Mouse (Mus musculus): ENCODE results near the gene Slc22a18. TPM values are rescaled to one million over a fixed set of nuclear protein-coding genes. Genes with fewer than 3 reads are reported as not detected.

Slc22a18 gene
- polyA plus RNA-seq, 1 experiment from 2014 or later: 1.6 TPM

- Histone ChIP-seq H3K4me1 (peaks cover 14% of the 10 kb centered on the region), H3K27me3 (peaks cover 59% of the 10 kb centered on the region), H3K27ac (no peak overlapping the region; the same call in 1 of the 2 replicates), H3K9me3 (no peaks in the 10 kb centered on the region), H3K4me3 (peak overlapping the region; percentile 38), H3K9ac (peak overlapping the region; percentile 61), H3K4me2 (replicated peaks) (peak overlapping the region; percentile 64), H3K36me3 (no peaks in the 10 kb centered on the region)
- ATAC-seq (ENCODE audit: insufficient number of reproducible peaks, insufficient read depth, low FRiP score, low TSS enrichment): no peak
- WGBS: 5% methylated on average over 47 of the region's 53 CpGs
Measured at GRCm38 (mm10) chr7:143445651-143446460, 27.7 kb upstream of the Slc22a18 start.

GRCm38 (mm10) chr7:143447130-143447529 is 26.4 kb upstream of the Slc22a18 start:
- Histone ChIP-seq H3K9ac (no peak overlapping the region), H3K4me3 (no peak overlapping the region), H3K4me2 (replicated peaks) (no peak overlapping the region), H3K27me3 (peaks cover 57% of the 10 kb centered on the region), H3K36me3 (no peaks in the 10 kb centered on the region), H3K27ac (no peak overlapping the region), H3K4me1 (peaks cover 14% of the 10 kb centered on the region), H3K9me3 (no peaks in the 10 kb centered on the region)
- WGBS: 80% methylated on average over 2 of the region's 2 CpGs
- ATAC-seq (ENCODE audit: insufficient number of reproducible peaks, insufficient read depth, low FRiP score, low TSS enrichment): no peak

DNA sequence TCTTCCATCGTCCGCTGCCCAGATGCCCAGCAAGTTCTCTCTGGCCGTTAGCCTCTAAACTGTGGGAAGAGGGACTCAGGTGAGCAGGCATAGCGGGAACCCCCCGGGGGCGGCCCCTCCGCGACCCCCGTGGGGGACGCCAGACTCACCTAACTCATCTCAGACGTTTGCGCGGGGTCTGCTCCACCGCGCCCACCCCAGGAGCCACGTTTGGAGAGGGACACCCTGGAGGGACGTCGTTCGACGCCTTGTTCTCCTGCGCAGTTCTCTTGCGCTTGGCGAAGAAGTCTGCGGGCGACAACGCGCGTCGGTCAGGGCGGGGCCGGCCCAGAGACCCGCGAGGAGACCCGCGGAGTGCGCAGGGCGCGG is 14.6 kb upstream of the Slc22a18 start:
- peak overlapping the region; percentile 82 for H3K9ac ChIP-seq
- 0 out of 2 replicates have a peak, but pooled peaks cover 3% of the 10 kb centered on the region for H3K36me3 ChIP-seq
- H3K9me3 ChIP-seq: peaks cover 26% of the 10 kb centered on the region
- H3K4me2 ChIP-seq (replicated peaks): peak overlapping the region; percentile 56
- 0 out of 2 replicates have a peak, but pooled peaks cover 4% of the 10 kb centered on the region for H3K27me3 ChIP-seq
- H3K27ac ChIP-seq: peak overlapping the region; percentile 88
- ATAC-seq (ENCODE audit: insufficient number of reproducible peaks, insufficient read depth, low FRiP score, low TSS enrichment): no peak
- WGBS: 28% methylated on average over 38 of the region's 38 CpGs
- peaks cover 8% of the 10 kb centered on the region for H3K4me1 ChIP-seq
- peak overlapping the region; percentile 64 for H3K4me3 ChIP-seq

DNA sequence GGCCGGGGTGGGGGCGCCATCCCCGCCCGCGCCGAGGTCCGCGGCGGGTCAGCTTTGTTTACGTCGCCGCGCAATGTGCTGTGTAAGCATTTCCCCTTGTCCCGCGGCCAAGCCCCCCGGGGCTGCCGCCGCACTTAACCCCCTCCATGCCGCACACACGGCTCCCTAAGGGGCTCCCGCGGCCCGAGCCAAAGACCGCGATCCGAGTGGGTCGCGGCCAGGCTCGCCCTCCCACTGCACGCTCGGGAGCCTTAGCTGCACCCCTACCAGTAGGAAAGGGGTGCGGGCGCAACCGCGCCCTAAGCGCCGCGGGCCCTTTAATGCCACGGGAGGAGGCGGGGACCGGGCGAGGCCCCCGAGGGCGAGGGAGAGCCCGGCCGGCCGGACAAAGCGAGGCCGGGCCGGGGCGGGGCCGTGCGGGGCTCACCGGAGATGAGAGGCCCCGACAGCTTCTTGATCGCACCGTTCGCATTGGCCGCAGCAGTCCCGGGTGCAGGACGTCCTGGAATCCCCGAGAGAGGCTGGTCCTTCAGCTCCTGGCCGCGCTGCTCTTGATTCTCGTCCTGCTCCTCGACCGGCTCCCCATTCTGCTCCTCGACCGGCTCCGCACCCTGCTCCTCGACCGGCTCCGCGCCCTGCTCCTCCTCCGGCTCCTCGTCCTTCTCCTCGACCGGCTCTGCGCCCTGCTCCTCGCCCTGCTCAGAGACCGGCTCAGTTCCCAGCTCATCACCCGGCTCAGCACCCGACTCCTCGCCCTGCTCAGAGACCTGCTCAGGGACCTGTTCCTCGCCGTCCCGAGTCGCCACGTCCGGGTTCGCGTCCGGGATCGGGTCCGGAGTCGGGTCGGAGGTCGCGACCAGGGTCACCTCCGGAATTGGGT is 14.0 kb upstream of the Slc22a18 start:
- 0 out of 2 replicates have a peak, but pooled peaks cover 4% of the 10 kb centered on the region for H3K27me3 ChIP-seq
- peaks cover 14% of the 10 kb centered on the region for H3K4me1 ChIP-seq
- ATAC-seq (ENCODE audit: insufficient number of reproducible peaks, insufficient read depth, low FRiP score, low TSS enrichment): no peak
- H3K27ac ChIP-seq: peak overlapping the region; percentile 88
- H3K36me3 ChIP-seq: 0 out of 2 replicates have a peak, but pooled peaks cover 3% of the 10 kb centered on the region
- WGBS: 31% methylated on average over 95 of the region's 100 CpGs
- peak overlapping the region; percentile 82 for H3K9ac ChIP-seq
- H3K4me3 ChIP-seq: peak overlapping the region; percentile 64
- H3K4me2 ChIP-seq (replicated peaks): peak overlapping the region; percentile 56
- peaks cover 26% of the 10 kb centered on the region for H3K9me3 ChIP-seq

- H3K9me3 ChIP-seq: peaks cover 26% of the 10 kb centered on the region
- H3K27ac ChIP-seq: peak overlapping the region; percentile 88
- peaks cover 17% of the 10 kb centered on the region for H3K4me1 ChIP-seq
- peak overlapping the region; percentile 64 for H3K4me3 ChIP-seq
- 35% methylated on average over 58 of the region's 60 CpGs for WGBS
- H3K4me2 ChIP-seq (replicated peaks): peak overlapping the region; percentile 56
- peak overlapping the region; percentile 82 for H3K9ac ChIP-seq
- 0 out of 2 replicates have a peak, but pooled peaks cover 3% of the 10 kb centered on the region for H3K36me3 ChIP-seq
- ATAC-seq (ENCODE audit: insufficient number of reproducible peaks, insufficient read depth, low FRiP score, low TSS enrichment): no peak
- H3K27me3 ChIP-seq: 0 out of 2 replicates have a peak, but pooled peaks cover 4% of the 10 kb centered on the region
Measured at GRCm38 (mm10) chr7:143460217-143460834, 13.2 kb upstream of the Slc22a18 start.

DNA sequence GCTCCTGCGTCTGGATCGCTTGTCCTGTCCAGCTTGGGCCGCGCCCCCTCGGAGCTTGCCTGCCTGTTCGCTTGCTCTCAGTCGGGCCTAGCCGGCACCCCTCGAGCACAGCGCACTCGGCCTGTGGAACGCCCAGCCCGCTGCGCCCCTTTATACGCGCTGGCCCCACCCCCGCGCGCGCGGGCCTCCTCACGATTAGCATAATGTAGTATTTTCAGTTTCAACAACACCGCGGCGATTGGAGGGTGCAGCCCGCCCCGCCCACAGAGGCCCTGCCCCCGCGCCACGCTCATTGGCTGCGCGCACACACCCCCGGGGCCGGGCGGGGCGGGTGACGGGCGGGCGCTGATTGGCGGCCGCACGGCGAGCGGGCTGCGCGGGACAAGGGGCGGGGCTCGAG is 12.7 kb upstream of the Slc22a18 start, which contains the start of gene Cdkn1c:
Gene Cdkn1c, minus strand, starts transcription at position 177 of the 400 bp plus-strand sequence.
- Histone ChIP-seq H3K9ac (peak within 1 kb of the TSS; percentile 82), H3K4me2 (replicated peaks) (peak within 1 kb of the TSS; percentile 56), H3K4me3 (peak within 1 kb of the TSS; percentile 64), H3K36me3 (0 out of 2 replicates have a peak, but pooled peaks cover 3% of the 10 kb centered on the region), H3K27ac (peak within 1 kb of the TSS; percentile 88), H3K4me1 (peaks cover 20% of the 10 kb centered on the region), H3K9me3 (peaks cover 26% of the 10 kb centered on the region), H3K27me3 (0 out of 2 replicates have a peak, but pooled peaks cover 4% of the 10 kb centered on the region)
- ATAC-seq (ENCODE audit: insufficient number of reproducible peaks, insufficient read depth, low FRiP score, low TSS enrichment): peak; percentile 83
- WGBS: 37% methylated on average over 48 of the region's 48 CpGs

DNA sequence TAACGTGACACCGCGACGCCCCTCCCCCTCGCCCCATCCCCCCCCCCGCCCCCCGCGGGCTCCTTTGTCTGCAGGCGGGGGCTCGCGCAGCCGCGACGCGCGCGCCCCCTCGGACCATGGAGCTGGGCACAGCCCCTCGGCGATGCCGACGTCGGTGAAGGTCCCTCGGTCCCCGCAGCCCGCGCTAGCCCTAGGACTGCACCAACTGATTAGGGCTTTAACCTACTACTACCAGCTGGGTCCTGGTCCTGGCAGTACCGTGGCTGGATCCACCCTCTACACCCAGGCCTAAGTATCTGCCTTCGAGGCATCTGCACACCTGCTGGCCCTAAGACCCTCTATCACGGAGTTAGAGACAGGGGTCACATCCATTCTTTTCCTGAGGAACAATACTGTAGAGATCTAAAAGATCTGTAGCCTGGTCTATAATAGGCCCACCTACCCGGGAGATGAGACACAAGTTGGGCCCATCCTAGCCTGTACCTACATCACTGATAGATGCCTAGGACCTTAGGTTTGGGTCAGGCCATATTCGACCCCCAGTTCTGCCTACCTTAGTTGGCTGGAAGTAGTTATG is 12.2 kb upstream of the Slc22a18 start:
- Histone ChIP-seq H3K9ac (no peak overlapping the region), H3K4me2 (replicated peaks) (peak overlapping the region; percentile 35), H3K9me3 (peaks cover 26% of the 10 kb centered on the region), H3K36me3 (0 out of 2 replicates have a peak, but pooled peaks cover 3% of the 10 kb centered on the region), H3K4me1 (peaks cover 20% of the 10 kb centered on the region), H3K27me3 (0 out of 2 replicates have a peak, but pooled peaks cover 4% of the 10 kb centered on the region), H3K4me3 (peak overlapping the region; percentile 64; the same call in 1 of the 2 replicates), H3K27ac (peak overlapping the region; percentile 30)
- peak; percentile 53 for ATAC-seq (ENCODE audit: insufficient number of reproducible peaks, insufficient read depth, low FRiP score, low TSS enrichment)
- WGBS: 41% methylated on average over 18 of the region's 32 CpGs

DNA sequence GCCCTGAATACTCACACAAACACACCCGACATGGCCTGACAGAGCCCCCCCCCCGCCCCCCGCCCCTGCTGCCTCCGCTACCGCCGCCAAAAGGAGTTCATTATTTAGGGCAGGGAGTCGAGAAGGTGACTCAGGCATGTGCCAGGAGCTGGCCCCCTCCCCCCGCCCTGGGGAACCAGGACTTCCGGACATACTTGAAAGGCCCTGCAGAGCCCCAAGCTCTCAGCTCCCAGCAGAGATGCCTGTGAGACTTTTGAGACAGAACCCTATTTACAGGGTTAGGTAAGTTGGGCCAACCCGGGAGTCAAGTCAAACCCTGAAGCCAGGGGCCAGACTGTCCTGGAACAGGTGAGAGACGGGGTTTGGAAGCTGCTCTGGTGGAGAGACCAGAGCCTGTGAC is 11.6 kb upstream of the Slc22a18 start:
- Histone ChIP-seq H3K9me3 (peaks cover 26% of the 10 kb centered on the region), H3K4me2 (replicated peaks) (peak overlapping the region; percentile 35; the same call in 1 of the 2 replicates), H3K27ac (peak overlapping the region; percentile 30), H3K27me3 (0 out of 2 replicates have a peak, but pooled peaks cover 1% of the 10 kb centered on the region), H3K36me3 (0 out of 2 replicates have a peak, but pooled peaks cover 3% of the 10 kb centered on the region), H3K4me3 (no peak overlapping the region), H3K4me1 (peaks cover 20% of the 10 kb centered on the region), H3K9ac (no peak overlapping the region)
- no peak for ATAC-seq (ENCODE audit: insufficient number of reproducible peaks, insufficient read depth, low FRiP score, low TSS enrichment)
- 46% methylated on average over 11 of the region's 11 CpGs for WGBS

GRCm38 (mm10) chr7:143462516-143462915 is 11.0 kb upstream of the Slc22a18 start:
- Histone ChIP-seq H3K4me1 (peaks cover 26% of the 10 kb centered on the region), H3K9me3 (peaks cover 26% of the 10 kb centered on the region), H3K4me3 (no peak overlapping the region), H3K27ac (no peak overlapping the region), H3K9ac (no peak overlapping the region), H3K4me2 (replicated peaks) (no peak overlapping the region), H3K27me3 (no peaks in the 10 kb centered on the region), H3K36me3 (0 out of 2 replicates have a peak, but pooled peaks cover 3% of the 10 kb centered on the region)
- no peak for ATAC-seq (ENCODE audit: insufficient number of reproducible peaks, insufficient read depth, low FRiP score, low TSS enrichment)
- 75% methylated on average over 5 of the region's 5 CpGs for WGBS

GRCm38 (mm10) chr7:143463865-143464415 is 9.6 kb upstream of the Slc22a18 start:
- ATAC-seq (ENCODE audit: insufficient number of reproducible peaks, insufficient read depth, low FRiP score, low TSS enrichment): no peak
- Histone ChIP-seq H3K36me3 (0 out of 2 replicates have a peak, but pooled peaks cover 3% of the 10 kb centered on the region), H3K4me1 (peaks cover 35% of the 10 kb centered on the region), H3K4me3 (no peak overlapping the region), H3K27me3 (no peaks in the 10 kb centered on the region), H3K4me2 (replicated peaks) (peak overlapping the region; percentile 16; the same call in 1 of the 2 replicates), H3K9me3 (peaks cover 23% of the 10 kb centered on the region), H3K27ac (peak overlapping the region; percentile 80), H3K9ac (0 out of 2 replicates have a peak overlapping the region, but pooled peaks have one; percentile 3)
- WGBS: 28% methylated on average over 11 of the region's 11 CpGs
